ENCODE assay signal across 8 mouse cellular contexts in the genomic region with DNA sequence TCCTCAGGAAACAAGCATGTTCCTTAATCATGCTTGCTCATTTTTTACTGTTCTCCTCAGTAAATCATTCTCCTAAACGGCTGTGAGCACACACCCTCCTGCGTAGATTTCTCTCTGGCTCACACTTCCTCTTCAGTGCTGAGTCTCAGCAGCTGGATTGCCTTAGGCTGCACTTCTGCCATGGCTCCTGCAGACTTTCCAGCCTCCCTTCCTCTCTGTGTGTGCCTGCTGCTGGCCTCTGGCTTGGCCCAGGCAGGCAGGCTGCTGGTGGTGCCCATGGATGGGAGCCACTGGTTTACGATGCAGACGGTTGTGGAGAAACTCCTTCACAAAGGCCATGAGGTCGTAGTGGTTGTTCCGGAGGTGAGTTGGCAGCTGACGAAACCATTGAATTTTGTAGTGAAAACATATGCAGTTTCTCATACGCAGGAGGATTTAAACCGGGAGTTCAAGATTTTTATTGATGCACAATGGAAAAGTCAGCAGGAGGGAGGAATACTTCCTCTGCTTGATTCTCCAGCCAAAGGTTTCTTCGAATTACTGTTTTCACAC. TPM values are rescaled to one million over a fixed set of nuclear protein-coding genes. Genes with fewer than 3 reads are reported as not detected.
DNase-seq lines count a peak whose midpoint lies in the region; ATAC-seq and TF ChIP-seq lines count a peak whose summit lies in the region.

Gene Ugt1a7c, plus strand, starts transcription at position 122 of the 552 bp plus-strand sequence.

- no peaks in the 10 kb centered on the region for H3K4me1 ChIP-seq in heart, postnatal 0 days (ENCODE audit: control insufficient read depth, insufficient read depth)
- 0 out of 2 replicates have a peak, but pooled peaks cover 3% of the 10 kb centered on the region for H3K4me1 ChIP-seq in limb, embryonic 11.5 days (ENCODE audit: control insufficient read depth, insufficient read depth, low read length)
- H3K4me1 ChIP-seq in midbrain, embryonic 16.5 days (ENCODE audit: control insufficient read depth, insufficient read depth, low read length) = no peaks in the 10 kb centered on the region

- H3K4me3 ChIP-seq in heart, postnatal 0 days (ENCODE audit: low read depth, low read length) = peak within 1 kb of the TSS; percentile 11; the same call in 1 of the 2 replicates
- H3K4me3 ChIP-seq in limb, embryonic 11.5 days (ENCODE audit: low read depth, low read length) = no peak within 1 kb of the TSS
- H3K4me3 ChIP-seq in midbrain, embryonic 16.5 days (ENCODE audit: low read depth, low read length) = no peak within 1 kb of the TSS

- 0 out of 2 replicates have a peak within 1 kb of the TSS, but pooled peaks have one; percentile 26 for H3K27ac ChIP-seq in heart, postnatal 0 days (ENCODE audit: low read depth)
- peak within 1 kb of the TSS; percentile 52; the same call in 1 of the 2 replicates for H3K27ac ChIP-seq in limb, embryonic 11.5 days (replicated peaks; ENCODE audit: low read depth, low read length)
- no peak within 1 kb of the TSS for H3K27ac ChIP-seq in midbrain, embryonic 16.5 days (ENCODE audit: low read length)

- DNase-seq in embryo, embryonic 10 days (ENCODE audit: low spot score) = peak; percentile 32
- no peak for DNase-seq in embryo, embryonic 9.5 days (ENCODE audit: extremely low spot score)
- DNase-seq in NIH3T3 (ENCODE audit: low read depth) = peak; percentile 87
- DNase-seq in heart, postnatal 0 days (ENCODE audit: low spot score) = peak; percentile 18
- DNase-seq in limb, embryonic 11.5 days (ENCODE audit: low spot score) = peak; percentile 55
- peak; percentile 4 for DNase-seq in naive thymus-derived CD4-positive, alpha-beta T cell, adult 2 months (ENCODE audit: low read depth)
- no peak for DNase-seq in frontal cortex, postnatal 36 days (ENCODE audit: low spot score in 2 of 2)

- no peaks in the 10 kb centered on the region for H3K27me3 ChIP-seq in heart, postnatal 0 days (ENCODE audit: control insufficient read depth, insufficient read depth, low read length)
- H3K27me3 ChIP-seq in limb, embryonic 11.5 days (ENCODE audit: control insufficient read depth, insufficient read depth, low read length) = no peaks in the 10 kb centered on the region
- no peaks in the 10 kb centered on the region for H3K27me3 ChIP-seq in midbrain, embryonic 16.5 days (ENCODE audit: control insufficient read depth, insufficient read depth, low read depth, low read length)

- TF ChIP-seq CTCF in heart, postnatal 0 days (IDR thresholded peaks at IDR 0.05; ENCODE audit: low read depth) = no peak

- H3K9me3 ChIP-seq in heart, postnatal 0 days (replicated peaks; ENCODE audit: control insufficient read depth, low read length) = no peaks in the 10 kb centered on the region
- H3K9me3 ChIP-seq in limb, embryonic 11.5 days (ENCODE audit: control insufficient read depth, low read length) = no peaks in the 10 kb centered on the region
- no peaks in the 10 kb centered on the region for H3K9me3 ChIP-seq in midbrain, embryonic 16.5 days (replicated peaks; ENCODE audit: control insufficient read depth, low read length, poor library complexity, severe bottlenecking)

- ATAC-seq in heart, postnatal 0 days (ENCODE audit: insufficient read depth, low read depth) = no peak
- ATAC-seq in limb, embryonic 11.5 days (ENCODE audit: insufficient number of reproducible peaks, low FRiP score, low TSS enrichment, low read depth) = no peak
- no peak for ATAC-seq in midbrain, embryonic 16.5 days

- H3K36me3 ChIP-seq in heart, postnatal 0 days (replicated peaks; ENCODE audit: control insufficient read depth, insufficient read depth, low read length) = no peaks in the 10 kb centered on the region
- no peaks in the 10 kb centered on the region for H3K36me3 ChIP-seq in limb, embryonic 11.5 days (ENCODE audit: control insufficient read depth, insufficient read depth, low read length)
- H3K36me3 ChIP-seq in midbrain, embryonic 16.5 days (ENCODE audit: control insufficient read depth, insufficient read depth, low read length) = no peaks in the 10 kb centered on the region

- no peak within 1 kb of the TSS; the same call in 1 of the 2 replicates for H3K4me2 ChIP-seq in heart, postnatal 0 days (ENCODE audit: low read depth, low read length)
- H3K4me2 ChIP-seq in limb, embryonic 11.5 days (ENCODE audit: low read depth, severe bottlenecking) = peak within 1 kb of the TSS; percentile 20; the same call in 1 of the 2 replicates
- H3K4me2 ChIP-seq in midbrain, embryonic 16.5 days (ENCODE audit: low read length) = no peak within 1 kb of the TSS

- 50% methylated on average over 10 of the region's 10 CpGs for WGBS in heart, postnatal 0 days
- WGBS in limb, embryonic 11.5 days = 21% methylated on average over 10 of the region's 10 CpGs
- 70% methylated on average over 10 of the region's 10 CpGs for WGBS in midbrain, embryonic 16.5 days

- TF ChIP-seq EP300 in heart, postnatal 0 days (IDR thresholded peaks at IDR 0.05; ENCODE audit: low read depth) = no peak

- no peak within 1 kb of the TSS for H3K9ac ChIP-seq in heart, postnatal 0 days (replicated peaks; ENCODE audit: low read depth, low read length)
- peak within 1 kb of the TSS; percentile 43 for H3K9ac ChIP-seq in limb, embryonic 11.5 days (ENCODE audit: low read length)
- no peak within 1 kb of the TSS for H3K9ac ChIP-seq in midbrain, embryonic 16.5 days (ENCODE audit: low read depth, low read length)

RNA-seq across cellular contexts. Expression of gene Ugt1a7c, which starts in this region (rescaled TPM):
- 0.73 and 0.99 TPM in 2 replicates for total RNA-seq in heart, postnatal 0 days (2014; rRNA removed; ENCODE audit: low replicate concordance)
- 1.8 and 1.9 TPM in 2 replicates for polyA plus RNA-seq in heart, postnatal 0 days (2015; fragmentation: Nextera tagmentation; extraction: Ambion mirVana)
- 0.79 and 1.0 TPM in 2 replicates for polyA plus RNA-seq in limb, embryonic 11.5 days (2014; fragmentation: Nextera tagmentation; extraction: Ambion mirVana)
- polyA plus RNA-seq in midbrain, embryonic 16.5 days (2015; fragmentation: Nextera tagmentation; extraction: Ambion mirVana) = 0.94 and 1.1 TPM in 2 replicates

Comparison
In these comparisons a context has a peak if more than half of its experiments do, and no peak if none do; other contexts are left out.
1. DNase-seq: peak in embryo, embryonic 10 days (single experiment), NIH3T3 (single experiment), heart, postnatal 0 days (single experiment), limb, embryonic 11.5 days (single experiment) and naive thymus-derived CD4-positive, alpha-beta T cell, adult 2 months (single experiment); none in embryo, embryonic 9.5 days (single experiment) and frontal cortex, postnatal 36 days (0 of 2).